Mouse (Mus musculus) cerebellum, adult 2 months (tissue): ENCODE results near the gene Fam196b.

Source experiments
- CTCF ChIP-seq: fragments of 200-500 bp; IDR thresholded peaks from 2 replicates; pipeline ENCODE4 v1.5.1; 2011; ENCODE audit warnings: low read depth, mild to moderate bottlenecking, control low read depth, low read length, moderate library complexity, borderline replicate concordance; ENCODE audit not compliant: insufficient read depth
- POLR2A ChIP-seq: fragments of 200-500 bp; IDR thresholded peaks from 2 replicates; pipeline ENCODE4 v1.6.1; 2011; ENCODE audit warnings: low read length, control low read depth, borderline replicate concordance; ENCODE audit not compliant: insufficient read depth

GRCm38 (mm10) chr11:34385001-34385688, 70.5 kb downstream of the Fam196b start:
- TF ChIP-seq POLR2A = no peak
- TF ChIP-seq CTCF = no peak
